Mouse (Mus musculus) spleen, adult 2 months (tissue): ENCODE data around the gene Gin1.

Experiments used
- CTCF ChIP-seq: fragments of 200-500 bp; IDR thresholded peaks from 2 replicates; pipeline ENCODE4 v1.5.1; 2011; ENCODE audit warnings: mild to moderate bottlenecking, inconsistent platforms; ENCODE audit not compliant: insufficient read depth, insufficient read length, insufficient replicate concordance; ENCODE audit errors: extremely low read depth
- POLR2A ChIP-seq: fragments of 200-500 bp; IDR thresholded peaks from 2 replicates; pipeline ENCODE4 v1.6.1; 2011; ENCODE audit warnings: low read depth, low read length, inconsistent platforms

DNA sequence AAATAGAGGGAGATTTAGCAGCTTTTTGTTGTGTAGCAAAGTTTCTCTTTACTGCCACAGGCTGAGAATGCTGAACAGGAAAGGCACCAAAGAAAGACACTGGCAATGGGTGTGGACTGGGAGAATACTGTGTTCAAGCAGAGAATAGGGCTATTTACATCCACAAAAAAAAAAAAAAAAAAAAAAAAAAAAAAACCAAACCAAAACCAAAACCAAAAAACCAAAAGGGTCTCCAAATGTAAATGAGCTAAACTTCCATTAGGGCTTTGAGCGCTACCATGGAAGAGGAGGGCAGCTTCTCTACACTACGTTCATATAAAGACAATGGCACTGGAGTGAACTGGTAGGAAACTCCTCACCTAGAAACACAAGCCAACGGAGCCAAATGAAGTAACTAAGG lies 51.3 kb downstream of the Gin1 start:
- TF ChIP-seq POLR2A (no peak), CTCF (no peak)
